Mouse (Mus musculus) lung, embryonic 16.5 days (tissue): ENCODE results near the gene Hist1h2bj. TPM values are rescaled to one million over a fixed set of nuclear protein-coding genes. Genes with fewer than 3 reads are reported as not detected.
A peak's percentile ranks its signal among the peaks of the same experiment; 100 is the strongest.

Experiments
- ATAC-seq: fragments of 200-750 bp; cut with Nextera tagmentation; 2 replicates; pipeline ENCODE4 v1.8.0; 2017; ENCODE audit warnings: low read depth, mild to moderate bottlenecking, moderate library complexity
- H3K27ac ChIP-seq: fragments of 300-500 bp; sonication (generic); 2 replicates; pipeline ENCODE4 v1.5.1; 2014; ENCODE audit warnings: mild to moderate bottlenecking, control low read depth, low read length
- H3K27me3 ChIP-seq: fragments of 300-500 bp; sonication (generic); 2 replicates; pipeline ENCODE4 v1.6.1; 2014; ENCODE audit warnings: low read depth, low read length, mixed read lengths; ENCODE audit not compliant: control insufficient read depth, insufficient read depth
- H3K36me3 ChIP-seq: fragments of 300-500 bp; sonication (generic); 2 replicates; pipeline ENCODE4 v1.6.1; 2014; ENCODE audit warnings: low read length; ENCODE audit not compliant: control insufficient read depth, insufficient read depth
- H3K4me1 ChIP-seq: fragments of 300-500 bp; sonication (generic); replicated peaks from 2 replicates; pipeline ENCODE4 v1.6.1; 2014; ENCODE audit warnings: low read length, mixed read lengths; ENCODE audit not compliant: control insufficient read depth, insufficient read depth
- H3K4me2 ChIP-seq: fragments of 300-500 bp; sonication (generic); 2 replicates; pipeline ENCODE4 v1.6.1; 2014; ENCODE audit warnings: low read depth, low read length, control low read depth
- H3K4me3 ChIP-seq: fragments of 300-500 bp; sonication (generic); 2 replicates; pipeline ENCODE4 v1.5.1; 2014; ENCODE audit warnings: mild to moderate bottlenecking, low read length, control low read depth
- H3K9ac ChIP-seq: fragments of 300-500 bp; sonication (generic); 2 replicates; pipeline ENCODE4 v1.6.1; 2014; ENCODE audit warnings: low read length, control low read depth
- H3K9me3 ChIP-seq: fragments of 300-500 bp; sonication (generic); 2 replicates; pipeline ENCODE4 v1.6.1; 2016; ENCODE audit warnings: low read length; ENCODE audit not compliant: control insufficient read depth
- WGBS: fragments of 180-500 bp; shearing (Covaris S2); extraction: QIAGEN DNeasy Blood & Tissue Kit; methylation state at CpG from one replicate; pipeline ENCODE4 v1.1.7; 2014; 5-methylcytosine and 5-hydroxymethylcytosine counted together
- polyA plus RNA-seq: library from polyadenylated mRNA; unstranded; fragments of >200 nt; fragmentation: Nextera tagmentation; extraction: Ambion mirVana; gene quantifications from 2 replicates; pipeline ENCODE4 v1.2.1, GENCODE M21; 2015

The Hist1h2bj gene
- polyA plus RNA-seq, 1 experiment from 2014 or later, result 12.9 TPM

DNA sequence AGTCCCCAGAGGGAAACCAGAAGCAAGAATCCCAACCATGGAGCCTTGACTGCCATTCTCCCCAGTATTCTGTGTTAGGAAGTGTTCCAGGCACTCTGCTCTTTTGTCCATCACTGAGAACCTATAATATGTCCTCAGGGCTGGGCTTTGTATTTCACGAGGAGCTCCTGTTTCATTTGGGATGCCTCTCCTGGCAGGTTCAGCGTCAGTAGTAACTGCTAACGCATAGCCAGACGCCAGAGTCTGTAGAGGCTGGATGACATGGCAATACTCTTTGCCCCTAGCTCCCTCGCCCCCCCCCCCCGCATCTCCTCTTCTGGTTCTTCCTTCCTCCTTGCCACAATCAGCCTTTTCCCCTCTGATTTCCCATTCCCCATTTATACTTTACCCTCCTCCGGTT, 33.4 kb upstream of the Hist1h2bj start, which contains the start of gene Prss16:
Gene Prss16 (minus strand): TSS at position 101 of the 400 bp plus-strand sequence.
- Histone ChIP-seq H3K4me2 (no peak within 1 kb of the TSS), H3K4me1 (peaks cover 23% of the 10 kb centered on the region), H3K27ac (no peak within 1 kb of the TSS), H3K4me3 (no peak within 1 kb of the TSS), H3K9ac (no peak within 1 kb of the TSS), H3K27me3 (peaks cover 73% of the 10 kb centered on the region), H3K36me3 (no peaks in the 10 kb centered on the region), H3K9me3 (no peaks in the 10 kb centered on the region)
- ATAC-seq, result no peak
- 35% methylated on average over 7 of the region's 7 CpGs for WGBS

DNA sequence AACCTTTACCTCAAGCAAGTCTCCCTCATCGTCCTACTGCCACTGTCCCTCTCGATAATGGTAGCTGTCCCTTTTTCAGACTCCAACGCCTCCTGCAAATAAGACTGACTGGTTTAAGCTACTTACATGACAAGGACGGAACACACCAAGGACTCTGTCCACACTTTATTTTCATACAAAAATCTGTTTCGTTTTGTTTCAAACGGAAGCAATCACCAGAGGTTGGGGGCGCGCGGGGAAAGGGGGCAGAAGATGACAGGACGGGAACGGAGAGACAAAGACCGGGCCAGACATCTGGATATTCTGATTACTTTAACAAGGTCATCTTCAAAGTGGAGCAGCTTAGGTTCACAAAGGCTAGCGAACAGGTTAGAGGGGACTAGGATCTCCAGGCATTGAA, 29.3 kb upstream of the Hist1h2bj start:
- peaks cover 4% of the 10 kb centered on the region; the same call in 1 of the 2 replicates for H3K9me3 ChIP-seq
- no peak for ATAC-seq
- H3K9ac ChIP-seq, result peak overlapping the region; percentile 15; the same call in 1 of the 2 replicates
- H3K27ac ChIP-seq, result no peak overlapping the region
- H3K27me3 ChIP-seq, result peaks cover 49% of the 10 kb centered on the region
- 15% methylated on average over 13 of the region's 13 CpGs for WGBS
- peak overlapping the region; percentile 36 for H3K4me3 ChIP-seq
- no peaks in the 10 kb centered on the region for H3K36me3 ChIP-seq
- H3K4me1 ChIP-seq, result peaks cover 10% of the 10 kb centered on the region; the same call in 1 of the 2 replicates
- peak overlapping the region; percentile 54 for H3K4me2 ChIP-seq

DNA sequence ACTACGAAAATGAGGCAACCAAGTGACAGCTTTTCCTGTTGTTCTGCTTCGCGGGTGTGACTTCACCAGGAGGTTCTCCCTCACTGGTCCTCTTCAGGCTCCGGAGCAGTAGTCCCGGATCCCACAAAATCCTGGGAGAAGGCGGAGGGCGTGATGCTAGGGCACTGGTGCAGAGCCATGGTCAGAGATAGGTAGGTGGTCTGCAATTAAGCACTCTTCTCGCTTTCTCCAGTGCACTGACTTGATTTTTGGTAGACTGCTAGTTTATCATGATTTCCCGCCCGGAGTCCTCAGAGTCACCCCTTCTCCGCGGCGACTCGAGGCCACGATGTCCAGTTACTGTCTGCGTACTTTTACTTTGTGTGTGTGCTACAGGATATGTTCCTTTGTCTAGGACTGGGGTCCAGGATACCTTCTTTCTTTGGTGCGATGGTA, 28.6 kb upstream of the Hist1h2bj start:
- Histone ChIP-seq H3K36me3 (no peaks in the 10 kb centered on the region), H3K4me3 (peak overlapping the region; percentile 36), H3K4me1 (peaks cover 10% of the 10 kb centered on the region; the same call in 1 of the 2 replicates), H3K27ac (no peak overlapping the region), H3K27me3 (peaks cover 43% of the 10 kb centered on the region), H3K9me3 (peaks cover 4% of the 10 kb centered on the region; the same call in 1 of the 2 replicates), H3K4me2 (peak overlapping the region; percentile 54), H3K9ac (peak overlapping the region; percentile 39; the same call in 1 of the 2 replicates)
- ATAC-seq, result no peak; the same call in 1 of the 2 replicates
- WGBS, result 10% methylated on average over 17 of the region's 17 CpGs

DNA sequence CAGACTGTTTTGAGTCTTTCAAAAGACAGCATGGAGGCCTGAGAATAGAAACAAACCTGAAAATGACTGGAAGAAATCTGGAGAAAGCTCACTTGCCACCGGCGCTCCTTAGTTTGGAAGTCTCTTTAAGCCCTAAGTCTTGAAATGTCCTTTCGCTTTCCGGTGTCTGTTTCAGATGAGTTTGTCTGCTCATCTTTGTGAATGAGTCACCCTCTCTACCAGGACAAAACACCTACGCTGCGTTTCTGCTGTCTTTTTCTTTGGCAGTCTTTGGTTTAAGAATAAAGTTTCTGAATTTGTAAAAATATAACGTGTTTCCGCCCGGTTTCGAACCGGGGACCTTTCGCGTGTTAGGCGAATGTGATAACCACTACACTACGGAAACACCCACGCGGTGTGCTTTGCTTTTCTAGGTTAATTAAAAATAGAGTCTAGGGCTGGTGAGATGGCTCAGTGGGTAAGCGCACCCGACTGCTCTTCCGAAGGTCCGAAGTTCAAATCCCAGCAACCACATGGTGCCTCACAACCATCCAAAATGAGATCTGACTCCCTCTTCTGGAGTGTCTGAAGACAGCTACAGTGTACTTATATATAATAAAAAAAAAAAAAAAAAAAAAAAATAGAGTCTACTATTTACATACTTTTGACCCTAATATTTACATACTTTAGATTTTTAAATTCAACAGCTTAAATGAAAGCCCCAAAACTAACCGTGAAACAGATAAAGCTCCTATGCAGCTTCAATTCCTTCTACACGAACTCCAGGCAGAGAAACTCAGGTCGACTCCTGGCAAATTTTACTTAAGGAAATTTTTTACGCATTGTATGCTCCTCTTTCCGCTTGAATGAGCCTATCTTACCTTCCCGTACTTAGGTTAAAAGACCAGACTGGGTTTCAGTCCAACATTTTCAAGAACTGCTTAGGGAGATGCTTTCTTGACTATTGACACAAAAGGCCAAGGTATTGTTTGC, 27.2 kb upstream of the Hist1h2bj start:
- 12% methylated on average over 27 of the region's 27 CpGs for WGBS
- no peaks in the 10 kb centered on the region for H3K36me3 ChIP-seq
- H3K27me3 ChIP-seq, result peaks cover 30% of the 10 kb centered on the region
- peak overlapping the region; percentile 16 for H3K4me3 ChIP-seq
- H3K4me1 ChIP-seq, result peaks cover 12% of the 10 kb centered on the region; the same call in 1 of the 2 replicates
- H3K9me3 ChIP-seq, result peaks cover 4% of the 10 kb centered on the region; the same call in 1 of the 2 replicates
- peak; percentile 88 for ATAC-seq
- H3K9ac ChIP-seq, result no peak overlapping the region
- no peak overlapping the region for H3K27ac ChIP-seq
- H3K4me2 ChIP-seq, result peak overlapping the region; percentile 41; the same call in 1 of the 2 replicates

DNA sequence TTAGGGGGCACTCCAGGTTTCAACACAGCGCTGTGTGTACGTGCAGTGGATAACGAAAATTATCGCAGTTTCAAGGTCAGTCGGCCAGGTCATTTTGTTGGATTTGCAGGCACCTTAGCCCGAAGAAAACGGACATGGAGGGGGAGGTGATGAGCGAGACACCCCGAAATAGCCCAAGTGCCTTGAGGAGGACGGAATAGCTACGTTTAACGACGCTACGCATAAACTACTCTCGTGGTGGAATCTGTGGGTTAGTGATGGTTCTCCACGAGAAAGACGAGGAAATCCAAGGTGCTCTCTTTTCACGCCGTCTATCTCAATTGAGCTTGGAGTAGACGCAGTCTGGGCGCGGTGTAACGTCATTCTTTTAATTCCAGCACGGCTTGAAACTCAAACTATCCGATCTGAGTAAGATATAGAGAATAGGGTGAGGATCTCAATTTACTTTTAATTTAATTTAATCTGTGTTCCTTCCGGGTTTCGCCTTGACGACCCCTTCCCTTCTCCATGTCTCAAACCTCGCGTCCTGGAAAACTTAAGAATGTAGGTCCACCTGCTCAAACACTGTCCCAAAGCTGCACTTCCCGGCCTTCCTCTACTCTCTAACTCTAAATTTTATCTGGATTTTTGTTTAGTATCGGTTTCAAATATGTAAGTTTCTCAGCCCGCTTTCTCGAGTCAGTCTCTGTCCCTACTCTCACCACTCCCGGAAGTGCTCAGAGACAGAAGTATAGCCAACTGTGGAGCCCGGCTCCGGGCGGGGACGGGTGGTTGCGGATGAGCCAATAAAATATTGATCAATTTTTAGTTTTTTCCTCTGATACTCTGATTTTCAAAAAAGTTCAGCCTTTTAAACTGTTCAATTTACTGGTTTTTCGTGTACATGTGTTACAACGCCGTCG, 22.8 kb upstream of the Hist1h2bj start:
- Histone ChIP-seq H3K27me3 (peaks cover 3% of the 10 kb centered on the region), H3K36me3 (no peaks in the 10 kb centered on the region), H3K27ac (no peak overlapping the region), H3K4me1 (peaks cover 7% of the 10 kb centered on the region; the same call in 1 of the 2 replicates), H3K4me2 (peak overlapping the region; percentile 87), H3K9me3 (peaks cover 3% of the 10 kb centered on the region; the same call in 1 of the 2 replicates), H3K9ac (peak overlapping the region; percentile 29), H3K4me3 (peak overlapping the region; percentile 46)
- ATAC-seq, result peak; percentile 44; the same call in 1 of the 2 replicates
- WGBS, result under 1% methylated on average over 44 of the region's 44 CpGs

DNA sequence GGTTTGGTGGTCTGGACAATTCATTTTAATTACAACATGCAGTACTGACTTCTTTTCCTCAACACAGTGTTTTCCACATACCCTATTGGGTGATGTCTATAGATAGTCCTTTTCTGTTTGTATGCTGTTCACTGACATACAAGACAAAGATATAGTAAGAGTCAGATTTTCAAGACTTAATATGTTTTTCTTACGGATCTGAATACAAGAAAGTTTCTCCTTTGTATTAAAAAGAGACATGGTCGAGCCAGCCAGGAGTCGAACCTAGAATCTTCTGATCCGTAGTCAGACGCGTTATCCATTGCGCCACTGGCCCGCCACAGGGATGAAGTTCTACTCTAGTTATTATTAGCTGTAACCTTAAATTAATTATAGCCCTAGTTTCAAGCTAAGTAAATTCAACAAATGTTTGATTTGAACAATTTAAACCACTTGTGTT, 22.1 kb upstream of the Hist1h2bj start:
- WGBS, result under 1% methylated on average over 8 of the region's 8 CpGs
- peak; percentile 68 for ATAC-seq
- Histone ChIP-seq H3K4me2 (peak overlapping the region; percentile 87), H3K4me3 (peak overlapping the region; percentile 46), H3K9me3 (no peaks in the 10 kb centered on the region), H3K36me3 (no peaks in the 10 kb centered on the region), H3K27ac (peak overlapping the region; percentile 49; the same call in 1 of the 2 replicates), H3K4me1 (peaks cover 9% of the 10 kb centered on the region; the same call in 1 of the 2 replicates), H3K27me3 (no peaks in the 10 kb centered on the region; the same call in 1 of the 2 replicates), H3K9ac (peak overlapping the region; percentile 65)

DNA sequence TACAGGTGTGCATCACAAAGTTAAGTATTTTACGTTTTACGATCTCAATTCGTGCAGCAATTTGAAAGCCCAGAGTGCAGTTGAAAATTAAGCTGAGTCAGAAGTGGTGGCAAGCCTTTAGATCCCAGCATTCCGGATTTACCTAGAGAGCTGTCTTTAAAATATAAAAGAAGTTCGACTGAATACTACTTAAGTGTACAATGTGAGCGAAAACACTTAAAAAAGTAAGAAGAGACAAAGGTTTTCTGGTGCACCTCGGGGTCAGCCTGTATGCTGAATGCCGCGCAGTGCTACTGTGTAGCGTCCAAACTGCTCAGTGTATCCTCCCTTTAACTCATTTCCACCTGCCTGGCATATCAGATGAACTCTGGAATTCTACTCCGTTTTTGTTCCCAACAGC, 21.4 kb upstream of the Hist1h2bj start:
- Histone ChIP-seq H3K27ac (peak overlapping the region; percentile 49), H3K9me3 (no peaks in the 10 kb centered on the region), H3K9ac (peak overlapping the region; percentile 65), H3K4me2 (peak overlapping the region; percentile 87), H3K36me3 (no peaks in the 10 kb centered on the region), H3K27me3 (no peaks in the 10 kb centered on the region; the same call in 1 of the 2 replicates), H3K4me1 (peaks cover 8% of the 10 kb centered on the region; the same call in 1 of the 2 replicates), H3K4me3 (peak overlapping the region; percentile 46)
- WGBS, result under 1% methylated on average over 11 of the region's 11 CpGs
- no peak; the same call in 1 of the 2 replicates for ATAC-seq

DNA sequence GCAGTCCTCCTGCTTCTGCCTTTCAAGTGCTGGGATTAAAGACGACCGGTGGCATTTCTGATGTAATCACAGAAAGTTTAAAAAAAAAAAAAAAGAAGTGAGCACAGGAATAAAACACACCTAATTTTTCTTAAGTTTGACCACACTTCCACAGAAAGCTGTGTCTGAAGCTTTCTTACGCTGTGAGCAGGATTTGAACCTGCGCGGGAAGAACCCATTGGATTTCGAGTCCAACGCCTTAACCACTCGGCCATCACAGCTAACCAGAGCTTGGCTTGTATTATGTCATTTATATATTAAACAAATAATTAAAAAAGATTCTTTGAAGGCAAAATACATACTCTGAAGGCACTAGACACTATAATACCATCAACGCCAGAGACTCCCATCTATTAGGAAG, 20.8 kb upstream of the Hist1h2bj start:
- Histone ChIP-seq H3K36me3 (no peaks in the 10 kb centered on the region), H3K4me2 (peak overlapping the region; percentile 87), H3K9me3 (no peaks in the 10 kb centered on the region), H3K27me3 (no peaks in the 10 kb centered on the region; the same call in 1 of the 2 replicates), H3K4me3 (peak overlapping the region; percentile 46), H3K27ac (peak overlapping the region; percentile 49), H3K9ac (peak overlapping the region; percentile 65), H3K4me1 (peaks cover 8% of the 10 kb centered on the region; the same call in 1 of the 2 replicates)
- WGBS, result under 1% methylated on average over 9 of the region's 9 CpGs
- ATAC-seq, result peak; percentile 73
